Mouse (Mus musculus) testis, adult 10 weeks (tissue): ENCODE measurements around the gene B3gnt5. TPM values are rescaled to one million over a fixed set of nuclear protein-coding genes. Genes with fewer than 3 reads are reported as not detected.

Source experiments
- polyA plus RNA-seq: library from polyadenylated mRNA; stranded (reverse); fragments of 350-450 nt; fragmentation: Illumina TruSeq; extraction: RNeasy Lipid Tissue Mini Kit (QIAGEN cat#74804); gene quantifications from one replicate; pipeline ENCODE4 v1.2.3, GENCODE M21; 2014; ENCODE audit warnings: low read depth, low replicate concordance

B3gnt5 gene
- polyA plus RNA-seq = 0.25 TPM

GRCm38 (mm10) chr16:19760074-19760473 lies at the start of gene B3gnt5:
Gene B3gnt5, plus strand, starts transcription at chr16:19760208.

Other genes with a start within 250 kb of the B3gnt5 start
- gene Olfr167, start 237.9 kb upstream of the B3gnt5 start, polyA plus RNA-seq = not detected
- gene Olfr168, start 224.7 kb upstream of the B3gnt5 start, polyA plus RNA-seq = not detected
- 0.24 TPM for gene Olfr169, start 188.4 kb upstream of the B3gnt5 start, polyA plus RNA-seq
- gene Olfr170, start 148.3 kb upstream of the B3gnt5 start, polyA plus RNA-seq = not detected
- not detected for gene Olfr171, start 130.3 kb upstream of the B3gnt5 start, polyA plus RNA-seq
- 0.60 TPM for gene Lamp3, start 53.8 kb upstream of the B3gnt5 start, polyA plus RNA-seq
- 0.45 TPM for gene Klhl6, start 222.8 kb downstream of the B3gnt5 start, polyA plus RNA-seq